Mouse (Mus musculus) gastrocnemius, adult 18-20 months (tissue): ENCODE measurements around the gene Akt1s1. TPM values are rescaled to one million over a fixed set of nuclear protein-coding genes. Genes with fewer than 3 reads are reported as not detected.

Experiments
- DNase-seq: peaks from one replicate; pipeline ENCODE4 v3.0.0; 2021; ENCODE audit warnings: low spot score
- microRNA-seq: library from miRNA; unstranded; fragments of <30 nt; microRNA quantifications from one replicate; pipeline ENCODE4 v1.2.0, GENCODE M21; 2021
- total RNA-seq, 2 experiments: library from RNA; stranded (reverse); gene quantifications; 2 replicates each; pipeline ENCODE4 v1.2.3; 2021

Gene Akt1s1
- total RNA-seq, 2 experiments from 2014 or later = 130 to 144 TPM

DNA sequence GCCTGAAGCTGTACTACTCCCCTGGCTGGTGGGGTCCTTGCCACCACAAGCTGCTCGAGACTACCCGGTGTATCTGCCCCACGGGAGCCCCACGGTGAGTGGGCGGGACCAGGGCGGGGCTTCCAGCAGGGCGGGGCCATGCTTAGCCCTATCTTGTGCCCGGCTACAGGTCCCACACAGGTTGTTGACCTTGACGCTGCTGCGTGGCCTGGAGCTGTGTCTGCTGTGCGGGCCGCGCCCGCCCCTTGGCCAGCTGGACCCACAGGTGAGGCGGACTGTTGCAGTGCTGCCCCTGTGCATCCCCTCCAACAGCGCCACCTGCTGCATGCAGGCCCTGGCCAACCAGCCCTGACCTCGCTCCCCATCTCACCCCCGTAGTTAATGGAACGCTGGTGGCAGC, 49.8 kb downstream of the Akt1s1 start:
- DNase-seq = no peak

DNA sequence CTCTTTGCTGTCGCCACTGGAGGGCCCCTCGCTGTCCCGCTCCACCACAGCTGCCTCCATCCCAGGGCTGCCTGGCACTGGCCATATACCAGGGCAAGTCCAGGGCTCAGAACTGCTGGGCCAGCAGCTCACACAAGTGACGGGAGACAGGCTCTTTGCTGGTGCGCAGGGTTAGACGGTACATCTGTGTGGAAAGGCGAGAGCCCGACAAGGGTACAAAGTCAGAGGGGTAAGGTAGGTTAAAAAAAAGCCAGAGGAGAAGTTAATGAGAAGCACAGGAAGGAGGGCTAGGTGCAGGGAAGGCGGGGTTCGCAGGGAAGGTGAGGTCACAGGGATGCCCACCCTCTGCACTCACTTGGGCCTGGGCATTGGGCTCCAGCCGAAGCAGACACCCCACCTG, 51.8 kb downstream of the Akt1s1 start:
- DNase-seq = no peak

DNA sequence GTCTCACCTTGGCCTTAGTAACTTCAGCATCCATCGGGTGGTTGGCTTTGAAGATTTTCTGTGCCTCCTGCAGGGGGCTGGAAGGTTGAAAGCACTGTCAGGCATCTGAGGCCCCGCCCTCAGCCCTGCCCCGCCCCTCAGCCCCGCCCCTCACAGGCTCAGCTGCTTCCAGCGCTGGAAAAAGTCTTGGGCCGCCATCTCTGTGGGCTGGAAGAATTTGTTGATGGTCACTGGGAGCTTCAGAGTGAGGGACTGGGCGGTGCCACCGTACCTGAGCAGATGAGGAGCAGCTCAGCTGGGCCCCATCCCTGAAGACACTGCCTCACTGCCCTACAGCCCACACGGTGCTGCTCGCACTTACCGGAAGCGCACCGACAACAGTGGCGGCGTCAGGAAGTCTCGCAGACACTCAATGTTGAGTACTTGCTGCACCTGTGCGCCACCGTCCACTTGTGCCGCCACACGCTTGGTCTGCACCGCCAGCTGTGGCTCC, 52.5 kb downstream of the Akt1s1 start:
- DNase-seq = no peak

Small RNA genes within 50 kb of the gene (microRNA-seq; reads per million reads assigned to microRNA genes)
- gene Mir707 = not detected

Other genes starting within 250 kb of the Akt1s1 start
- gene Myh14, start 178.1 kb upstream of the Akt1s1 start, total RNA-seq = 10 to 100 TPM; 43.2 to 45.2 TPM
- gene Izumo2, start 140.2 kb upstream of the Akt1s1 start, total RNA-seq = not detected
- gene Vrk3, start 100.6 kb upstream of the Akt1s1 start, total RNA-seq = 10 to 100 TPM; 19.5 to 19.8 TPM
- not detected for gene Zfp473, start 97.9 kb upstream of the Akt1s1 start, total RNA-seq
- 10 to 100 TPM; 20.1 to 25.2 TPM for gene Nup62, start 32.9 kb upstream of the Akt1s1 start, total RNA-seq
- gene Il4i1, start 32.6 kb upstream of the Akt1s1 start, total RNA-seq = 1 to 10 TPM; 2.3 to 3.5 TPM
- 10 to 100 TPM; 62.4 to 99.0 TPM for gene Atf5, start 32.3 kb upstream of the Akt1s1 start, total RNA-seq
- gene Tbc1d17, start 88 bp downstream of the Akt1s1 start, total RNA-seq = 10 to 100 TPM; 46.8 to 61.0 TPM
- gene Pnkp, start 8.1 kb downstream of the Akt1s1 start, total RNA-seq = 10 to 100 TPM; 19.2 to 20.2 TPM
- 100 to 1,000 TPM; 143 to 148 TPM for gene Ptov1, start 20.8 kb downstream of the Akt1s1 start, total RNA-seq
- 10 to 100 TPM; 60.5 to 62.8 TPM for gene Med25, start 43.7 kb downstream of the Akt1s1 start, total RNA-seq
- gene Fuz, start 47.1 kb downstream of the Akt1s1 start, total RNA-seq = 10 to 100 TPM; 16.6 to 17.6 TPM
- gene Ap2a1, start 80.5 kb downstream of the Akt1s1 start, total RNA-seq = 10 to 100 TPM; 59.8 to 64.4 TPM
- gene Tsks, start 94.2 kb downstream of the Akt1s1 start, total RNA-seq = not detected
- 1 to 10 TPM in 1 of 2 experiments, under 1 TPM in 1; 0.64 to 1.4 TPM for gene Cpt1c, start 125.9 kb downstream of the Akt1s1 start, total RNA-seq
- gene Prmt1, start 137.6 kb downstream of the Akt1s1 start, total RNA-seq = 100 to 1,000 TPM; 119 to 139 TPM
- gene Irf3, start 148.7 kb downstream of the Akt1s1 start, total RNA-seq = 10 to 100 TPM; 15.0 to 19.1 TPM
- gene Bcl2l12, start 149.7 kb downstream of the Akt1s1 start, total RNA-seq = 1 to 10 TPM; 8.4 to 8.5 TPM
- 10 to 100 TPM; 41.3 to 46.2 TPM for gene Scaf1, start 167.4 kb downstream of the Akt1s1 start, total RNA-seq
- 10 to 100 TPM; 20.8 to 26.8 TPM for gene Rras, start 169.0 kb downstream of the Akt1s1 start, total RNA-seq
- 10 to 100 TPM; 13.1 to 16.0 TPM for gene Prr12, start 203.9 kb downstream of the Akt1s1 start, total RNA-seq
- 10 to 100 TPM; 27.9 to 28.3 TPM for gene Nosip, start 213.4 kb downstream of the Akt1s1 start, total RNA-seq
- 10 to 100 TPM; 10.2 to 10.4 TPM for gene Prrg2, start 213.7 kb downstream of the Akt1s1 start, total RNA-seq
- gene Rcn3, start 243.2 kb downstream of the Akt1s1 start, total RNA-seq = 10 to 100 TPM in 1 of 2 experiments, 1 to 10 TPM in 1; 8.0 to 12.5 TPM